Mouse (Mus musculus) cerebellum, adult 11 months (tissue): ENCODE measurements around the gene Ffar3.
"Not testable (repeated sequence)": the region's sequence is repeated elsewhere in the genome, so short reads cannot be mapped to it uniquely, and the experiment has no call there.

ENCODE experiments used
- DNase-seq: peaks from one replicate; pipeline ENCODE4 v3.0.0; 2022

Ffar3 gene

DNA sequence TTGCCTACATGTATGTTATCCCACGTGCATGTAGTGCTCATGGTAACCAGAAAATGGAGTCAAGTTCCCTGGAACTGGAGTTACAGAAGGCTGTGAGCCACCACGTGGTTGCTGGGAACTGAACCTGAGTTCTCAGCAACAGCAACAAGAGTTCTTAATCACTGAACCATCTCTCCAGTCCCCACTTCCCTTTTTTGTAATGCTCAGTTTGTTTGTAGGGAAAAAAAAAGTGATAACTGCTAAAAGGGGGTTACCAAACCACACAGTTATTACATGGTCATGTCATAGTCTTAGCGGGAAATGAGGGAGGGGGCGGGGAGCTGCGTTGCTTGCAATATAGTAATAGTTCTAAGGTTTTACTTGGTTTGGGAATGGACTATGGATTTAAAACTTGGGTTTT lies 13.9 kb downstream of the Ffar3 start:
- DNase-seq = no peak

DNA sequence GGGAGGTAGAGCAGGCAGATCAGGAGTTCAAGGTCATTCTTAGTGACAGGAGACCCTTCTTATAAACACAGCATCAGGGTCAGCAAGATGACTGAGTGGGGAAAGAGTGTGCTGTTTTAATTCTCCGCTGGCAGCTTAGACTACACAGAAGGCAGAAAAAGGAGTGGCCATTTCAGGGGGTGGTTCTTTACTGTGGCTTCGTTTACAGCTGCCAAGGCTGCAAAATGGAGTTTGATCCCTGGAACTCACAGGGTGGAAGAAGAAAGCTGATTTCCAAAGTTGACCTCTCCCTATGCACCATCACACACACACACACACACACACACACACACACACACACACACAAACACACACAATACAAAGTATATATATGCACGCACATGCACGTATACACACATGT lies 14.6 kb downstream of the Ffar3 start:
- DNase-seq = no peak

DNA sequence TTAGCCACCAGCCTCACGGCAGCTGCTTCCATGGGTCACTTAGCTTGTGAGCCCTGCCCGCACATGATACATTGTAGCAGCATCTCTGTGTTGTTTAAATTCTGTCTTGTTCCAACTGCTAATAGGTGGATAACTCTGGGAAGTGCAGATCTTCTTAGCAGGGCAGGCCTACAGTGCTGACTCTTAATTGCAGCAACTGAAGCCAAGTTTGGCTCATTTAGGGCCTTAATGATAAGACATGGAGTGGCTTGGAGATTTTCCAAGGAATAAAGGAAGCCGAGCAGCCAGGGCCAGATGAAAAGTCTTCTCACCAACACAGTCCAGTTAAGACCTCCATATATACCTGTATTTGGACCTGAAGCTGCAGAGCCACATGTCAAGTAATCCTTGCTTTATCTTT lies 15.7 kb downstream of the Ffar3 start:
- DNase-seq = no peak

DNA sequence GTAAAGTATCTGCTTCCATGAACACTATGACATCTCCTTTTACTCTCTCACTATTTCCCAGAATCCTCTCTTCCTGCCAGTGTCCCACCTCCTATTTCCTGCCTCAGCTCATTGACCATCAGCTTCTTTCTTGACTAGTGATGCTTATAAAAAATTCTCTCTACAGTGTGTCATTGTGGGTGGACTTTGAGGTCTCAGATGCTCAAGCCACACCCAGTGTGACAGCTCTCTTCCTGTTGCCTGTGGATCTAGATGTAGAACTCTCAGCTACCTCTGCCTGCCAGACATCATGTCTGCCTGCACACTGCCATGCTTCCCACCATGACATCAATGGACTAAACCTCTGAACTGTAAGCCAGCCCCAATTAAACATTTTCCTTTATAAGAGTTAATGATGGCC lies 18.7 kb downstream of the Ffar3 start:
- DNase-seq = no peak

DNA sequence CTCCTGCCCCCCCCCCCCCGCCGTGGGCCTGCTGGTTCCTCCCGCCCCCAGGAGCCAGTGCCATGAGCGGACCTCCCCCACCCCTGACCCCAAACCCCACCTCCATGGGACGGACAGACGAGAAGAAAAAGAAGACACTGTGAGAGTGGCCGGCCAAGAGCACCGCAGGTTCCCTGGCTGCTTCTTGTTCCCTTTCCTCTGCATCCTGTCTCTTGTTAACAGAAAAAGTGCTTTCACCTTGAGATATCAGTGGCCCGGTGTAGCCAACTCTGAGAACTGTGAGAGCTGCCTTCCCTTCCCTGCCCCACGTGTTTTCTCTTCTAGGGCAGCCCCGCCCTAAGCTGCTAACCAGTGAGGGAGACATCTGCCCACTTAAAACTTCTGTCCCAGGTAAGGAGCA lies 23.3 kb downstream of the Ffar3 start:
- DNase-seq = not testable (repeated sequence)

DNA sequence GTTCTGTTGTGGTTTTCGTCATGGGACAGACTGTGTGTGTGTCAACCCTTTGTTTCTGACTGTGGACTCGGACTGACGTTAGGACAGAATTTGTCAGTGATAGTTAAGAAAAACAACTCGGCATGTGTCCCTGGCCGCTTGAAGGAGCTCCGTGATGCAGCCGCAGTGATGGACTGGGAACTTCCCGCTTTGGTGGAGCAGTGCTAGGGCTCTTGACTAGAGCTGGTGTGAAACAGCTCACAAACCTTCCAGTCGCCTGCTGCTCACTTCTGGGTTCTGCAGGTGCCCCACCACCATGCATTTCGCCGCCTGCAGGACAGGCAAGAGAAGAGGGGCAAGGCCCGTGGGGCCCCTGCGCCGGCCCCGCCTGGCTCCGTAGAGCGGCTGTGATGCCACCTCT lies 23.7 kb downstream of the Ffar3 start:
- no peak for DNase-seq

DNA sequence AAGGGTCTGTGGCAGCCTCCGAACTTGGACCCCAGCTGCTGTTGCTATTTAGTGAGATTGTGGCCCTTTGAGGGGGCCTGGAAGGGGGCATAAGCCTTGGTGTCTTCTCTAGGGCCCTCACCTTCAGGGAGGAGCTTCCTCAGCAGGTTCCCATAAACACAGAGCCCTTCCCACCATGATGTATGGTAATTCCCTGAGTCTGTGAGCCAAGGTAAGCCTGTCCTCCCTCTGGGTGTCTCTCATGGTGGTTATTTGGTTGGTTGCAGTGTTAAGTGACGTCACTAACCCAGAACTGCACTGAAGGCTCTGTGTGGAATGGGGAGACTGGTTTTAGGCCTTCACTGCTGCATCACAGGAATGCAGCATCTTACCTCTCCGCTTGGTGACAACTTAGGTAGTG lies 26.6 kb downstream of the Ffar3 start:
- DNase-seq = no peak

DNA sequence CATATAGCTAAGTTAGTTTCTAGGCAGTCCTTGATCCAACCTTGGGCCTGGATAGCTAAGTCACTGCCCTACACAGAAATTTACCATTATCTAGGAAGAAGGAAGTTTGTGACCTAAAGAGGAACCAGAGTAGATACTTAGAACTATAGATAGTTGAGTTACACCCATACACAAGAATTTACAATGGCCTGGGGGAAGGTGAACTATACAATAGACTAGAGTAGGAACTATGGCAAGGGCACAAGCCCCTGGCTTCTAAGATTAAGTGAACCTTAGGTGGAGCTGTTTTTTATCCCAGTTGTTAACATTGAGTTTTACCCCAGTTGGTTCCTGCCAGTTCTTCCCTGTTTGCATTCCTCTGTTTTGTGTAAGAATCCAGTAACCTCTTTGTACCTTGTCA lies 27.1 kb downstream of the Ffar3 start:
- not testable (repeated sequence) for DNase-seq

DNA sequence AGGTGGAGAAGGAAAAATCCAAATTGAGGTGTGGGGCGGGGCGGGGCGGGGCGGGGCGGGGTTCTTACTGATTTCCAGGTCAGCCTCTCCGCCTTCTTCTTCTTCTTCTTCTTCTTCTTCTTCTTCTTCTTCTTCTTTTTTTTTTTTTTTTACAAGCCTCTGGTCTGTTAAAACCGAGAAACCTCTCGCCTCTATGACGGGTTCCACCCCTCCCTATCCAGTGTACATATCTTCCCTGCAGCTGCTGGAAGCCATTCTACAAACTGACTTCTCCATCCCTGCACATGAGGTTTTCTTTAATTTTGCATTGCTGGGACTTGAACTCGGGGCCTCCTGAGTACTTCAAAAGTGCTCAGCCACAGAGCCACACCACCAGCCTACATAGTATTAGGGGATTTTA lies 29.3 kb downstream of the Ffar3 start:
- DNase-seq = no peak

DNA sequence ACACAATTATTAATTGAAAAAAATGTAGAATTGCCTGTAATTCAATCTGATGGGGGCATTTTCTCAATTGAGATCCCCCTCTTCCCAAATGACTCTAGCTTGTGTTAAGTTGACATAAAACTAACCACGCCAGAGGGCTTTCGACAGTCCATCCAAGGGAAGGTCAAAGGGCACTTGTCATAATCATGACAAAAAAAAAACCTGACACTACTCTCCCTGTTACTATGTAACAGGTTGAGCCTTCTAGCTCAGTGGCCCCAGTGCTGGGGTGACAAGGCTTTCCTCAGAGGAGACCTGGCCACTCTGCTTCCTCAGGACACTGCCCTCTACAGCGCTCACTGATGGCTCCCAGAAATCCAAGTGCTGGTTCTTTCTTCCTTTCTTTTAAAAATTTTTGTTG lies 31.7 kb downstream of the Ffar3 start:
- DNase-seq = no peak

DNA sequence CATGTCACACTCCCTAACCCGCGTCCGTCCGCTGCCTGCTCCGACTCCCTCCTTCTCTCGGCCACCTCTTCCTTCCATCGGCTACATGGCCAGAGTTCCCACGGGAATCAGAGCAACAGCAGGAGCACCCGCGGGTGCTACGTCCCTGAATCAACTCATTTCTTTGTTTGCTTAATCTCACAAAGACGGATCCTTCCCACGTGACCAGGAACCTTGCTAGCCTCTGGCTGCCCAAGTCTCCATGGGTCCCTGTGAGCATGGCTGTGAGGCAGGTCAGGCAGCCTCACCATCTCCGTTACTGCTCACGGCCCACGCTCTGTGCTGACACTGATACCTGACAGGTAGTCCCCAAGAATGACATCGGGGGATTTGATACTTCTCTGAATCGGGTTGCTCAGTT lies 32.3 kb downstream of the Ffar3 start, which contains the start of gene Ffar2:
Gene Ffar2, minus strand, starts transcription at position 101 of the 400 bp plus-strand sequence.
- no peak for DNase-seq

DNA sequence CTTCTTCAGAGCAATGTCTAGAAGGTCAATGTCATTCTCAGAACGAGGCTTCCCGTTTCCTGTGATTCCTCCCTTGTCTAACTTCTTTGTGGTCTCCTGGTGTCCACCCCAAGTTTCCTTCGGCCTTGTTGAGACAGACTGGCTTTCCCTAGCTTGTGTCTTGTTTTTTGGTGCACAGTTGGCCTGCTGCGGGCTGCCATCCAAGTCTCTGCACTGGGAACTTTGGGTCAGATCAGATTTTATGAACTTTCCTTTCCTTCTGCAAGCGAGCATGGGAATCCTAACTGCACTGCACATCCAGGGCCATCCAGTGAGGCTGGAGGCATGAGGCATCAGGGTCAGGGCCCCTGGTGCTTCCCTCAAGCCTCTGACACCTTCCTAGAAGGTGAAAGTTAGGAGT lies 34.4 kb downstream of the Ffar3 start:
- no peak for DNase-seq

DNA sequence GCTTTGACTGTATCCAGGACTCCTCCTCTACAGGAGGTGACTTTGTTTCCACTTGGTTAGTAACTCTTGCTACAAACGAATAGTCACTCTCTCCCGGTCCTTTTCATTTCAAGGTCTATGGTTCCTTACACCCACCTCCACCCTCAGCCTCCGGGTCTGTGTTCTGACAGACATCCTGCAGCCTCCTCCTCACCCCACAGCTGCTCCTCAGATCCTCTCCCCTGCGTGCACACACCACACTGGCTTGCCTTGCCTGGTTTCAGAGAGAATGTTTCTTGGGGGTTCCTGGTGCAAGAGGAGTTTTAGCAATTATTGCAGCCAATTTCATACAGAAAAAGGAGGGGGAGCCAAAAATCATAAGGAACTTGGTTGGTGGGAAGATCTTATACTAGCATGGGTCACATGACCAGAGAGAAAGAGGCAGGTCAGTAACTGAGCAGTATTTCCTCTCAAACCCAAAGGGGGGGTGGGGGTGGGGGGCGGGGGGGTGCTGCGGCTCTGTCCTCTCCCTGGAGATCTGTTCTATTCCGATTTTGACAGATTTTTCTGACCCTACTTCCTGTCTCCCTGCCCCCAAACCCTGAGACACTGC lies 35.0 kb downstream of the Ffar3 start:
- DNase-seq = no peak

DNA sequence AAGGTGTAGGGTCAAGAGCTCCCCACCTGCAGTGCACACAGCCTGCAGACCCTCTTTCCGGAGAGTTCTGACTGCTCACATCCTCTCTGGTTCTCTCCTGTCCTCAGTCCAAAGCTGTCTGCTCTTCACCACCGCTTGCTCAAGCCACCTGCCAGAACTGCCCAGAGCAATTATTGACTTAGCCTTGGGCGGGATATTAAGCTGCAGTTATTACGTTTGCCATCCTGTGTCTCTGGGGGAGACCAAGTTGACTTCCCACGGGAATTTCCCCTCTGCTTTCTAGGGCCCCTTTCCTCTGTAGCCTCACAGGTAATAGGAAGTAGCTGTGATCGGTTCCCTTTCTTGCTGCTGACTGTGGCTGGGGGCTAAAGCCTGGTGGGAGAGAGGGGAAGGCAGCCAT lies 35.8 kb downstream of the Ffar3 start:
- no peak for DNase-seq

DNA sequence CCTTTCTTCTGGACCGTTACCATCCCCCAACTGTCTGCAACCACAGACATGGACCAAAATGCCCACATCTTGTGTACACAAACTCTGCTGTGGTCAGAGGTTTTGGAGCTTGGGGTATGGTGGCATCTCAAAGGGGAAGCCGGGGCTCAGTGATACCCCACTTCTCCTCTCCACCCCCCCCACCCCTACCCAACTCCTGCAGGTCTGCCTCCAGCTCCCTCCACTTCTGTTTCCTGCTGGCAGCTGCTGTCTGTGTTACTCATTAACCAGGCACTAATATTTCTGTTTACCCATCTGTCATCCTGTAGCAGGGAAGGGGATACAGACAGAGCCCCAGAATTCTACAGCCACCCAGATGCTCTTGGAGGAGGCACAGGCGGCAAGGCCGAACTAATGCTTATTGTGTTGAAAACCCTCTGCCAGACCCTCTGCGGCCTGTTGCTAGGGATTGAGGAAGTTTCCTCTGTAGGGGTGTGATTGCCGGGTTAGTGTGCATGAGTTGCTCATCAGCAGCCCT lies 43.6 kb downstream of the Ffar3 start:
- DNase-seq = no peak

DNA sequence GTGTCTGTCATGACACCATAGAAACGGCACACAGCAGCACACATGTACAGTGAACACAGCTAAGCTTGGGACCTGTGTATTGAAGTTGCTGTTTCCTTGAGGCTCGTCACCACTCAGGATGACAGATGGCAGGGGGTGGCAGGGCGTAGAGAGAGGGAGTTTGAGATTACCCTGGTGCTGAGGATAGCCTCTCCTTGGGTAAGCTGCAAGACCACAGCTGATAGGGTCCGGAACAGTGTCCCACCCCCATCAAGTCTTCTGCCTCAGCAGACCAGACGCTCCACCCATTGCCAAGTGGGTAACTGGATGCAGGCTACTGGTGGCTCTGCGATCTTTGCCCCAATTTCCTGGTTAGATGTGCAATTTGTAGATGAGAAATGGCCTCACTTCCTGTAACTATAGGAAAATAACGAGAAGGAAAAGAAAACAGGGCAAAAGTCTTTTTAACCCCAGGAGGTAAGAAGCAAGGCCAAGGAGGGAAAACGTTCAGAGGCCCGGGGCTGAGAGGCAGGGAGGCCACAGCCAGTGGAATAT lies 44.2 kb downstream of the Ffar3 start:
- DNase-seq = no peak

DNA sequence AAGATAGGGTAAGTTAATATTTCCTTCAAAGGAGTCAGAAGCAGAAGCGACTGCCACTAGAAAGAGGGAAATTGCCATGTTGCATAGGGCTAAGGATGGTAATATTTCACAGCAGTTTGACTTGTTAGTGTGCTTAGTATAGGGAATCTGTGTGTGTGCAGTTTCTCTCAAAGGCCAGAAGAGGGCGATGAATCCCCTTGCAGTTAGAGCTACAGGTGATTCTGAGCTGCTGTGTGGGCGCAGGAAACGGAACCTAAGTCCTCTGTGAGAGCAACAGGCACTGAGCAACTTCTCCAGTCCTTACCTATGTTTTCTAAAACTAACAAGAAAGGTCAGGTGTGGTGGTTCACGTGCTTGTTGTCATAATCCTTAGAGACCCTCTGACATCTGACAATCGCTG lies 45.7 kb downstream of the Ffar3 start:
- DNase-seq = no peak

DNA sequence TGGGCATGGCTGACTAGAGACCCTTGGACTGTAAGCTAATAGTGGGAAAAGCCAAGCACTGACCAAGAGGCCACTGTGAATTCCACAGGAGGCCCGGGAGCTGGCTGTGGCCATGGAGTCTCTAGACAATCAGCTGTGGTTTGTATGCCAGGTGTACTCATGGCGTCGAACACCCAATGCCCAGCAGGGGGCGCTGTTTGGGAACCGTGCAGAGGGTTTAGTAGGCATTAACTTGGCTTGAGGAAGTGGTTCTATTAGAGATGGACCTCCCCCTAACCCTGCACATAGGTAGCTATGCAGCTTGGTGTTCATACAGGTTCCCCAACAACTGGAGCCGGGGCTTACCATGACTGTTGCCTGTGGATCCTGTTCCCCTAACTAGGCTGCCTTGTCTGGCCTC lies 50.1 kb downstream of the Ffar3 start:
- no peak for DNase-seq
